Mouse (Mus musculus) embryonic facial prominence, embryonic 12.5 days (tissue): ENCODE results near the gene Tmbim4. TPM values are rescaled to one million over a fixed set of nuclear protein-coding genes. Genes with fewer than 3 reads are reported as not detected.

Experiments
- polyA plus RNA-seq: library from polyadenylated mRNA; unstranded; fragments of >200 nt; fragmentation: Nextera tagmentation; extraction: Ambion mirVana; gene quantifications from 2 replicates; pipeline ENCODE4 v1.2.1, GENCODE M21; 2016

The Tmbim4 gene
- polyA plus RNA-seq, 1 experiment from 2014 or later, result 67.8 TPM

Other genes starting within 250 kb of the Tmbim4 start
- 7.2 and 7.9 TPM in 2 replicates for gene Helb, start 88.6 kb upstream of the Tmbim4 start, polyA plus RNA-seq
- 2.3 and 2.4 TPM in 2 replicates for gene Irak3, start 540 bp downstream of the Tmbim4 start, polyA plus RNA-seq
- 50.3 and 51.0 TPM in 2 replicates for gene Llph, start 25.5 kb downstream of the Tmbim4 start, polyA plus RNA-seq